Mouse (Mus musculus): ENCODE measurements around the gene Ccr8. TPM values are rescaled to one million over a fixed set of nuclear protein-coding genes. Genes with fewer than 3 reads are reported as not detected.
A peak's percentile ranks its signal among the peaks of the same experiment; 100 is the strongest.
"Not testable (repeated sequence)": the region's sequence is repeated elsewhere in the genome, so short reads cannot be mapped to it uniquely, and the experiment has no call there.

Ccr8 gene
- polyA plus RNA-seq, 1 experiment from 2014 or later, result not detected

DNA sequence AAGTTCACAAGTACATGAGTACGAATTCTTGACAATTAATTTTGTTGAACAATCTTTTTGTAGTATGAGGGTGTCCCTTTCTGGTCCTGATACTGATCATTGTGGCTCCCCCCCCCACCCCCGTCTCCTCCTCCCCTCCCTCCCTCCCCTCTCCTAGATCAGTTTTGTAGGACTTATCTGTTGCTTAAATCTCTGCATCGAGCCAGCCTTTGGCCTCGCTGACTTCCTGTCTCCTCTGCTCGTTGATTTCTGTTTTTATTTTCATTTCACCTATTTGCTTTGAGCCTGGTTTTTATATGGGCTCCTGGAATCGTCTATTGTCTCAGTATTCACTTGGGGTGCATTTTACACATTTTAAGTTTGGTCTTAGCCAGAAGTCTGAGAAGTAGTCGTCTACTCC is 4.0 kb downstream of the Ccr8 start:
- Histone ChIP-seq H3K9me3 (replicated peaks) (no peaks in the 10 kb centered on the region), H3K27ac (no peak overlapping the region), H3K4me3 (no peak overlapping the region), H3K36me3 (no peaks in the 10 kb centered on the region), H3K4me1 (no peaks in the 10 kb centered on the region), H3K4me2 (replicated peaks) (no peak overlapping the region), H3K27me3 (no peaks in the 10 kb centered on the region), H3K9ac (no peak overlapping the region)
- ATAC-seq (ENCODE audit: low FRiP score), result no peak
- 79% methylated on average over 7 of the region's 7 CpGs for WGBS

DNA sequence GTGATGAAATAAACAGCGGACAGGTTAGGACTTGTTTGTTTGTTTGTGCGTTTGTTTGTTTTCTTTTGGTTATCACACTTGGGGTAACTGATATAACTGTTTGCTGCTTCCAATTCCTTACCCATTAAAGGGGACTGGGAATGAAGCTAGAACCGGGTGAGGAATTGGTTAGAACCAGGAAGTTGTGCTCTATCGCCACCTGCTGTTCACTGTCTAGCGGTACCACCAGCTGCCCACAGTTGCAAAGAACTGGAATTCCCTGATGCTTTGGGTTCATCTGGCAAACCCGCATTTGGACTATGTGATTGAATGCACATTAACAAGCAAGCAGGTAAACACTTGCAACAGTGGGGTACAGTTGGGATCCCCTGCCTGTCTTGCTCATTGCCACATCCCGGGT is 6.8 kb downstream of the Ccr8 start:
- no peak overlapping the region for H3K27ac ChIP-seq
- no peak overlapping the region for H3K9ac ChIP-seq
- H3K9me3 ChIP-seq (replicated peaks), result peaks cover 7% of the 10 kb centered on the region; the same call in 1 of the 2 replicates
- no peaks in the 10 kb centered on the region for H3K27me3 ChIP-seq
- H3K4me3 ChIP-seq, result no peak overlapping the region
- no peaks in the 10 kb centered on the region for H3K4me1 ChIP-seq
- ATAC-seq (ENCODE audit: low FRiP score), result no peak
- WGBS, result 22% methylated on average over 7 of the region's 7 CpGs
- no peak overlapping the region for H3K4me2 ChIP-seq (replicated peaks)
- no peaks in the 10 kb centered on the region for H3K36me3 ChIP-seq

DNA sequence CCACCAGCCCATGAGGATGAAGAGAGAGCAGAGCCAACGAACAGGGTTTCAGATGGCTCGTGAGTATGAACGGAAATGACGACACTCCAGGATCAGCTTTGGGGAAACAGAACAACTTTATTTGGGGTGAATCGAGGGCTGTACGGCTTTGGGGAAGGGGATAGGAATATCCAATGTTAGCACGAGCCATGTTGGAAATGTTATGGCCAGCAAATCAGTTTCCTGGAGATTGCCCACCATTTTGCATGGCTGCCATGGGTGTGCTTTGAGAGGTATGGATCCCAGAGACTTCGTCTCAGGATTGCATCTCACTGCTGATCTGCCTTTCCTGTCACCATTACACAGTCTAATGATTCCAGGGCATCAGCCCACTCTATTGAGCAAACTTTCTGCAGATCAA is 7.4 kb downstream of the Ccr8 start:
- 87% methylated on average over 8 of the region's 8 CpGs for WGBS
- Histone ChIP-seq H3K36me3 (no peaks in the 10 kb centered on the region), H3K27ac (no peak overlapping the region), H3K4me2 (replicated peaks) (no peak overlapping the region), H3K27me3 (no peaks in the 10 kb centered on the region), H3K9ac (no peak overlapping the region), H3K4me3 (no peak overlapping the region), H3K9me3 (replicated peaks) (peaks cover 11% of the 10 kb centered on the region; the same call in 1 of the 2 replicates), H3K4me1 (no peaks in the 10 kb centered on the region)
- no peak for ATAC-seq (ENCODE audit: low FRiP score)

DNA sequence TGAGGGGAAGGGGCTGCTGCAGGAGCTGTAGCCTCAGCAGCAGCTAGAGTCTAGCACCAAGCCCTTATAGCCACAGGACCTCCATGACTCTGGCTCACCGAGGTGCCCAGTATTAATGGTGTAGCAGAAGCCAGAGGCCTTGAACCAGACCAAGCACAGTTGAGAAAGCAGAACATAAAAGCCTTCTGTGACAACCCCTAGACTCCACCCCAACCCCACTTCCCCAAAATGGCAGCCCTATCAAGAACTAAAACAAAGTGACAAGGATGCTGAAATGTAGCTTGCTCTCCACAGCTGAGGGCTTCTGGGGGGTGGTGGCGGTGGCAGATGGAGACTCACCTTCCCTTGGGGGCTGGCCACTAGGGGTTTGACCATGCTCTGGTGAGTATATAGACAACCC is 9.3 kb downstream of the Ccr8 start:
- ATAC-seq (ENCODE audit: low FRiP score), result no peak
- no peaks in the 10 kb centered on the region for H3K27me3 ChIP-seq
- H3K4me3 ChIP-seq, result no peak overlapping the region
- peaks cover 12% of the 10 kb centered on the region; the same call in 1 of the 2 replicates for H3K9me3 ChIP-seq (replicated peaks)
- no peak overlapping the region for H3K9ac ChIP-seq
- H3K36me3 ChIP-seq, result no peaks in the 10 kb centered on the region
- H3K27ac ChIP-seq, result no peak overlapping the region
- no peaks in the 10 kb centered on the region for H3K4me1 ChIP-seq
- no peak overlapping the region for H3K4me2 ChIP-seq (replicated peaks)
- 95% methylated on average over 2 of the region's 2 CpGs for WGBS

DNA sequence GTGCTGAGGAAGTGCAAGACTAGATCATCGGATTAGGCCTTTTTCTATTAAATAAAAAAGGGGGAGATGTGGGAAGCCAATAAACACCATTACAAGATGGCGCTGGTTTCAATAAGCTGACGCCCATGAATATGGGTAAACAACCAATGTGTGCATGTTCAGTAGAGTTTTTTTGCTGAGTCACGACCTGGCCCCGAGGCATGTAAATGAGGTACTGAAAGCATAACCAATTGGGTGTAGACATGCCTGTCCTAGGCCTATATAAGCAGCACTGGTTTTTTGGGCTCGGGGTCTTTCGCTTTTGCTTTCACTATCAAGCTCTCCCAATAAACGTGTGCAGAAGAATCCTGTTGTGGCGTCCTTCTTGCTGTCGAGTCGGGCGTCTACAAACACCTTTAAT is 17.0 kb downstream of the Ccr8 start:
- H3K27ac ChIP-seq; H3K4me2 ChIP-seq (replicated peaks); ATAC-seq (ENCODE audit: low FRiP score); H3K36me3 ChIP-seq; H3K9me3 ChIP-seq (replicated peaks); H3K27me3 ChIP-seq; H3K9ac ChIP-seq; H3K4me3 ChIP-seq; H3K4me1 ChIP-seq: not testable (repeated sequence)
- WGBS, result 93% methylated on average over 12 of the region's 12 CpGs

DNA sequence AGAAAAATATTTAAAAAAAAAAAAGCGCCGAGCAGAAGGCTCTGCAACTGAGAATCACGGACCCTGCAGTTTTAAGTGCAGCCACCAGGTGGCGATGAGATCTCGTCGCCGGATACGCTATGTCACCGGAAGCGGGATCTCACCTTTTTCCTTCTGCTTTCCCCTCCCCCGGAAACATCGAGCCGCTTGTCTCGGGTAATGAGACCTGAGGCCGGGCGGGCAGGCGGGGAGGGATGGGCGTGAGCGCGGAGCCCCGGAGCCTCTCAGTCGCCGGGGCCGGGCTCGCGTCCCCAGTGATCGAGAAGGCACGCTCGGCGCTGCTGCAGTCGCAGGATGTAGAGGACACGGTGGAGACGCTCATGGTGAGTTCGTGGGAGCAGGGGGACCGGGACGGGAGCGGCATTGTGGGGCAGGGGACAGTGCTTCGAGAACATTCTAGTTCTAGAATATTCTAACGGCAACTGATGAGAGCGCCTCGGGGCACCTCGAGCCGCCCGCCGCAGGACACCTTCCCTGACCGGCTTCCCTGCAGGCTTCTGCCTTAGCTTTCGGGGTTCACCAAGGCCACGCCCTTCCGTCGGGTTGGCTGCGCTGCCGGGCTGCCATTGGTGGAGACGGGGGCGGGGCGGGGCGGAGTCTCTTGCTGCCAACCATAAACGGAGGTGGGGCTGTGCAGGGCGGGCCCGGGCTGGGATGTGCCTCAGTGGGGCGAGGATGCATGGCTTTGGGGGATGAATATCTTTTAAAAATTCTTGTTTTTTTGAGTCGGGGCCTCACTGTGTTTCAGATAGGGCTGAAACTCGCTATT is 18.5 kb downstream of the Ccr8 start, which contains the start of gene Slc25a38:
TSS of gene Slc25a38 (plus strand) at position 164 of the 808 bp plus-strand sequence.
- H3K9ac ChIP-seq, result peak within 1 kb of the TSS; percentile 75
- peak; percentile 99 for ATAC-seq (ENCODE audit: low FRiP score)
- H3K27ac ChIP-seq, result peak within 1 kb of the TSS; percentile 94
- peaks cover 7% of the 10 kb centered on the region for H3K4me1 ChIP-seq
- WGBS, result 1% methylated on average over 62 of the region's 62 CpGs
- H3K4me3 ChIP-seq, result peak within 1 kb of the TSS; percentile 85
- no peaks in the 10 kb centered on the region for H3K27me3 ChIP-seq
- no peaks in the 10 kb centered on the region for H3K9me3 ChIP-seq (replicated peaks)
- H3K4me2 ChIP-seq (replicated peaks), result peak within 1 kb of the TSS; percentile 60
- no peaks in the 10 kb centered on the region for H3K36me3 ChIP-seq

DNA sequence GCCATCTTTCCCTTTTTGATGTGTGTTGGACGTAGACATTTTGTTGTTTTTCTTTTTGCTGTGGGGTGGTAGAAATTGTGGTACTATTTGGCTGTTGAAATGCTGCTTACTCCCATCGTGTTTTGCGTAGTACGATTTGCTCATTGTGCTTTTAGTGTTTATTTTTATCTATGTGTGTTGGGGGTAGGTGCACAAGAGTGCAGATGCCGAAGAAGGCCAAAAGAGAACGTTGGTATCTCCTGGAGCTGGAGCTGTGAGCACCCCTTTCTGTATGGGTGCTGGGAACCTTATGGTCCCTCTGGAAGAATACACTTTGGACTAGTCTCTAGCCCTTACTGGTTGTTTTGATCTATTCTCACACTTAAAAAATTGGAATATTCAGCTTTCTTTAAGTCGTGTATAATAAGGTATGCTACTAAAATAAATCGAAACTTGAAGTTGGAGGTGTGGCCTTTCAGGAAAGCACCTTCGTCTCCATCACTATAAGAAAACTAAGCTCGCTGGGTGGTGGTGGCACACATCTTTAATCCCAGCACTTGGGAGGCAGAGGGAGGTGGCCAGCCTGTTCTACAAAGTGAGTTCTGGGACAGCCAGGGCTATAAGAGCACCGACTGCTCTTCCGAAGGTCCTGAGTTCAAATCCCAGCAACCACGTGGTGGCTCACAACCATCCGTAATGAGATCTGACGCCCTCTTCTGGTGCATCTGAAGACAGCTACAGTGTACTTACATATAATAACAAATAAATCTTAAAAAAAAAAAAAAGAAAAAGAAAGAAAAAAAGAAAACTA is 19.4 kb downstream of the Ccr8 start:
- Histone ChIP-seq H3K4me2 (replicated peaks) (peak overlapping the region; percentile 60), H3K4me3 (peak overlapping the region; percentile 85), H3K9ac (peak overlapping the region; percentile 51; the same call in 1 of the 2 replicates), H3K27me3 (no peaks in the 10 kb centered on the region), H3K27ac (peak overlapping the region; percentile 94), H3K9me3 (replicated peaks) (no peaks in the 10 kb centered on the region), H3K4me1 (peaks cover 7% of the 10 kb centered on the region), H3K36me3 (no peaks in the 10 kb centered on the region)
- no peak for ATAC-seq (ENCODE audit: low FRiP score)
- 82% methylated on average over 15 of the region's 15 CpGs for WGBS

DNA sequence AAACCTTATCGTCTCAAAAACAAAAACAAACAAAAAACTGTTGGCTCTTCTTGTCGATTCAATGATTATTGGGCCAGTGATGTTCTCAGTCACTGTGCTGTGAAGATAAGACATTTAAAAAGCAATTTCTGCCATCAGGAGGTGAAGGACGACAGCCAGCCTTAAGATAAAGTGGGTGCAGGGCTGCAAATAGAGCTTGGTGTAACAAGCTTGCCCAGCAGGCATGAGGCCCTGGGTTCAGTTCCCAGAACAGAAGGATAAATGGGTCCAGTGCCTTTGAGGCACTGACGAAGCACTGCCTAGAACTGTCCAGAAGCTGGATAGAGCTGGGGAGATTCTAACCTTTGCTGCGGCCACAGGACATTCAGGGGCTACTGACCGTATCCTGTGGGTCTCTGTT is 20.6 kb downstream of the Ccr8 start:
- ATAC-seq (ENCODE audit: low FRiP score), result no peak
- Histone ChIP-seq H3K36me3 (peaks cover 4% of the 10 kb centered on the region), H3K27ac (no peak overlapping the region), H3K4me2 (replicated peaks) (no peak overlapping the region), H3K9ac (no peak overlapping the region), H3K4me3 (no peak overlapping the region), H3K9me3 (replicated peaks) (no peaks in the 10 kb centered on the region), H3K4me1 (peaks cover 7% of the 10 kb centered on the region), H3K27me3 (no peaks in the 10 kb centered on the region)
- WGBS, result 89% methylated on average over 6 of the region's 6 CpGs

DNA sequence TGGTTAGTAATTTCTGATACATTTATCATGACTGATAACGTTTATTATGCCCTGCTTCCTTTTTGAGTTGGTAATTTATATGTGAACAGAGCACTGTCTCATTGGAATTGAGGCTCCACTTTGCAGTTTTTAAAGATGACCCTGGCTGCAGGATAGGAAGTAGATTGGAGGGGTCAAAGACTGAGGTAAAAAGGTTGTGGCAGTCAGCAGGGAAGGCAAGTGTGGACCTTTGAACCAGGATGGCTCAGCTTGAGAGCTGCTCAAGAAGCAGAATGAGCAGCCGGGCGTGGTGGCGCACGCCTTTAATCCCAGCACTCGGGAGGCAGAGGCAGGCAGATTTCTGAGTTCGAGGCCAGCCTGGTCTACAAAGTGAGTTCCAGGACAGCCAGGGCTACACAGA is 21.5 kb downstream of the Ccr8 start:
- H3K9ac ChIP-seq, result no peak overlapping the region
- H3K4me1 ChIP-seq, result peaks cover 7% of the 10 kb centered on the region
- H3K9me3 ChIP-seq (replicated peaks), result no peaks in the 10 kb centered on the region
- no peaks in the 10 kb centered on the region for H3K27me3 ChIP-seq
- no peak overlapping the region for H3K27ac ChIP-seq
- 94% methylated on average over 7 of the region's 7 CpGs for WGBS
- H3K4me2 ChIP-seq (replicated peaks), result no peak overlapping the region
- H3K4me3 ChIP-seq, result no peak overlapping the region
- no peak for ATAC-seq (ENCODE audit: low FRiP score)
- H3K36me3 ChIP-seq, result peaks cover 14% of the 10 kb centered on the region

DNA sequence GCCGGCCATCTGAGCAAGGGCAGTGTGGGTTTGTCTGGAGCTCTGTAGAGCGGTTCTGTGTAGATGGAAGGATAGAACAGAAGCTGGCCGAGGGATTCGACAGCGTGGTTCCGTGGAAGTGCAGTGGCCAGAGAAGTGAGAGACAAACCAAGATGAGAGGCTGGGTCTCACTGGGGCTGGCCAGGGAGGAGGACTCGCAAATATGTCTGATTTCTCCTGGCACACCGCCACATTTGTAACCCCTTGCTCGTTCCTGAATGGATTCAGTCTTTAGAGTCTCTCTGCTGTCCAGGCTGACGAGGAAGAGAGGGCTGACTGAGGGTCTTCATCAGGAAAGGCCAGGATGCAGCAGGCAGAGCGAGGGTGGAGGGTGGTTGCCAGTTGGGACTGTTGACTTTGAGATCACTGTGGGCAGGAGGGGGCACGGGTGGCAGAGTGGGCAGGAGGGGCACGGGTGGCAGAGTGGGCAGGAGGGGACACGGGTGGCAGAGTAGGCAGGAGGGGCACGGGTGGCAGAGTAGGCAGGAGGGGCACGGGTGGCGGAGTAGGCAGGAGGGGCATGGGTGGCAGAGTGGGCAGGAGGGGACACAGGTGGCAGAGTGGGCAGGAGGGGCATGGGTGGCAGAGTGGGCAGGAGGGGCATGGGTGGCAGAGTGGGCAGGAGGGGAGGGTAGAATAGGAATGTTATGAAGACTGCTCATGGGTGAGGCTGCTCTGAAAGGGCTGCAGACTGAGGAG is 22.3 kb downstream of the Ccr8 start:
- H3K27ac ChIP-seq, result no peak overlapping the region
- H3K4me1 ChIP-seq, result peaks cover 7% of the 10 kb centered on the region
- H3K9ac ChIP-seq, result no peak overlapping the region
- H3K27me3 ChIP-seq, result no peaks in the 10 kb centered on the region
- WGBS, result 91% methylated on average over 15 of the region's 17 CpGs
- H3K4me2 ChIP-seq (replicated peaks), result no peak overlapping the region
- ATAC-seq (ENCODE audit: low FRiP score), result no peak
- H3K9me3 ChIP-seq (replicated peaks), result no peaks in the 10 kb centered on the region
- peaks cover 19% of the 10 kb centered on the region for H3K36me3 ChIP-seq
- no peak overlapping the region for H3K4me3 ChIP-seq

DNA sequence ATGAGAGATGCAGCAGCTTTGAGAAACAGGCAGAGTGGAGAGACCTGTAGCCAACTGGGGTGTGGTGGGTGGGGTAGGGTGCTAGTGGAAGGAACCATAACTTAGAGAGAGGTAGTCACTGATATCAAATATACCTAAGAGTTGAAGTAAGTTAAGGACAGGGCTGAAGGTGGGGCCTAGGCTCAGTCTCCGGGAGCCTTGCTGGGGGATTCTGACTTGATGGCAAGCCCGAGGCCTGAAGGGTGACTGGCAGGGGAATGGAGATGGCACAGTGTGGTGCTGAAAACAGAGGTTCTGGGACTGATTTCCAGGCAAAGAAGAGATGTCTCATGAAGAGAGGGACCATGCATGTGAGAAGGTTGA is 22.9 kb downstream of the Ccr8 start:
- H3K4me1 ChIP-seq, result peaks cover 7% of the 10 kb centered on the region
- no peak overlapping the region for H3K4me3 ChIP-seq
- H3K27me3 ChIP-seq, result no peaks in the 10 kb centered on the region
- no peaks in the 10 kb centered on the region for H3K9me3 ChIP-seq (replicated peaks)
- H3K27ac ChIP-seq, result no peak overlapping the region
- H3K36me3 ChIP-seq, result peaks cover 24% of the 10 kb centered on the region
- no peak for ATAC-seq (ENCODE audit: low FRiP score)
- no peak overlapping the region for H3K4me2 ChIP-seq (replicated peaks)
- no peak overlapping the region for H3K9ac ChIP-seq
- 98% methylated on average over 2 of the region's 2 CpGs for WGBS

DNA sequence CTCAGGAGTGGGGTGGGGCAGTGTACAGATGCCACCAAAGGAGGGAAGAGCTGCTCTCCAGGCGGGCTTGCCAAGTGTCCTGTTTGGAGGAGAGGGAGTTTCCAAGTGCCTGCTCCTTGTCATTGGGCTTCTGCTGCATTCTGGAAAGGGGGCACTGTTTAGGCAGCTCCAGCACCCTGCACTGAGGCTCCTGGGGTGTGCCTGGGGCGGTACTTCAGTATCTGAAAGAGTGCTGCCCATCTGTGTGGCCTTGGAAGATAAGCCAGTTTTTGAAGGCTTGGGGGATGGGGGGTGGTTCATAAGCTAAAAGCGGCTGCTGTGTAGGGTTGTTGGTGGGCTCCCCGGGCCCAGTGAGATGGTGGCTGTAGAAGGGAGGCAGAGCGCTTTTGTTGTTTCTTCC is 23.7 kb downstream of the Ccr8 start:
- no peak for ATAC-seq (ENCODE audit: low FRiP score)
- H3K4me2 ChIP-seq (replicated peaks), result no peak overlapping the region

More for the DNA sequence above, 23.7 kb downstream of the Ccr8 start:
- Histone ChIP-seq H3K36me3 (peaks cover 32% of the 10 kb centered on the region), H3K4me3 (no peak overlapping the region), H3K9ac (peak overlapping the region; percentile 18; the same call in 1 of the 2 replicates), H3K27ac (no peak overlapping the region), H3K27me3 (no peaks in the 10 kb centered on the region), H3K4me1 (peaks cover 7% of the 10 kb centered on the region), H3K9me3 (replicated peaks) (no peaks in the 10 kb centered on the region)
- 87% methylated on average over 5 of the region's 5 CpGs for WGBS
